Mouse (Mus musculus): ENCODE measurements at regions not wholly inside any gene's neighbourhood (a gene's known extent, or its start where the extent isn't known, plus 50 kb on each side); places are given as distances from the start of the nearest gene placed in this dataset.

GRCm38 (mm10) chr14:53875736-53876135 lies 378.2 kb downstream of the Dad1 start:
- TF ChIP-seq CTCF (IDR thresholded peaks at IDR 0.05; ENCODE audit: low read depth) (no peak), EP300 (IDR thresholded peaks at IDR 0.05; ENCODE audit: low read depth) (no peak)

Data from heart, postnatal 0 days (tissue).